Mouse (Mus musculus) heart, postnatal 14 days (tissue): ENCODE results near the gene Gatad1. TPM values are rescaled to one million over a fixed set of nuclear protein-coding genes. Genes with fewer than 3 reads are reported as not detected.

Experiments
- microRNA-seq, 2 experiments: library from miRNA; unstranded; fragments of <30 nt; microRNA quantifications; one replicate each; pipeline ENCODE4 v1.2.0; 2021 to 2022
- total RNA-seq, 2 experiments: library from RNA; stranded (reverse); gene quantifications; 2 replicates each; pipeline ENCODE4 v1.2.3; 2021

The Gatad1 gene
- total RNA-seq, 2 experiments from 2014 or later: 80.3 to 85.6 TPM

Small RNA genes within 50 kb of the gene (microRNA-seq; reads per million reads assigned to microRNA genes)
- gene Gm22926 (0 reads per million in 2 experiments), gene Gm26238 (0 reads per million in 2 experiments)

Other genes starting within 250 kb of the Gatad1 start
- 10 to 100 TPM; 16.0 to 19.4 TPM for gene Fam133b, start 113.4 kb downstream of the Gatad1 start, total RNA-seq
- 1 to 10 TPM; 1.7 to 3.8 TPM for gene 1700109H08Rik, start 85.6 kb downstream of the Gatad1 start, total RNA-seq
- 10 to 100 TPM in 1 of 2 experiments, 1 to 10 TPM in 1; 9.6 to 10.9 TPM for gene Pex1, start 61.1 kb downstream of the Gatad1 start, total RNA-seq
- 1 to 10 TPM; 4.2 to 5.1 TPM for gene Rbm48, start 60.6 kb downstream of the Gatad1 start, total RNA-seq
- gene Tmbim7, start 6.0 kb downstream of the Gatad1 start, total RNA-seq: not detected
- 10 to 100 TPM; 23.4 to 26.4 TPM for gene Ankib1, start 145.7 kb upstream of the Gatad1 start, total RNA-seq
- 10 to 100 TPM; 28.9 to 34.3 TPM for gene Krit1, start 146.0 kb upstream of the Gatad1 start, total RNA-seq
- gene Lrrd1, start 188.0 kb upstream of the Gatad1 start, total RNA-seq: under 1 TPM in 1 of 2 experiments, not detected in 1; 0.17 TPM
- gene Mterf1a, start 236.7 kb upstream of the Gatad1 start, total RNA-seq: 1 to 10 TPM; 3.1 to 3.7 TPM